14 mouse cellular contexts compared by ENCODE assay signal in the genomic region with DNA sequence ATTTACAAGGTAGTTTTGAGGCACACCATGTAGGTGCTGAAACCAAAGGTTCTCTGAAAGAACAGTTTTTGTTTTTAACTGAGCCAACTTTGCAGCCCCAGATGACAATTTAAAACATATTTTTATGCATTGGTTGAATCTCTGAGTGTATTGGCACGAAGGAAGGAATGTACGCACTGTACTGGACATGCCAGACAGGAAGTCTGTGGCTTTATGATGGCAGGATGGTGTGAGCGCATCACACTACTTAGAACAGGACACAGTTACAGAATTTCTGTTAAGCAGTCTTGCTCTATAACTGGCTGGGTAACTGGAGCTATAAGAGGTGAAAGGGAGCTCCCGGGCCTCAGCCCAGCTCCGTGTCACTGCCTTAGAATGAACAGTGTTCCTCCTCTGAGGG.
"Had no signal": no experiment of that assay in that cellular context is flagged by ENCODE, and none has a peak within 500 bp of the region (broad histone marks: within the 10 kb centered on the region; RNA-seq: fewer than 3 reads in every experiment).

No protein-coding gene starts in this region.

- DNase-seq: kidney, adult 9 months; kidney, postnatal 14 days; lung, adult 2 months; lung, postnatal 36 days; right cerebral cortex, postnatal 25 days; thymus, adult 18-20 months; thymus, postnatal 14 days had no signal

- H3K4me3 ChIP-seq: left cerebral cortex, adult 2 months; limb, embryonic 10.5 days; liver, embryonic 15.5 days; midbrain, embryonic 15.5 days had no signal

- ATAC-seq: lung, postnatal 0 days; midbrain, embryonic 15.5 days had no signal

- H3K9ac ChIP-seq: liver, embryonic 15.5 days; midbrain, embryonic 15.5 days had no signal

- H3K36me3 ChIP-seq: midbrain, embryonic 15.5 days had no signal

- H3K9me3 ChIP-seq: limb, embryonic 10.5 days; liver, embryonic 15.5 days; midbrain, embryonic 15.5 days had no signal

- H3K27me3 ChIP-seq: liver, embryonic 15.5 days; midbrain, embryonic 15.5 days had no signal

- H3K4me2 ChIP-seq: liver, embryonic 11.5 days; liver, embryonic 15.5 days; midbrain, embryonic 11.5 days; midbrain, embryonic 15.5 days had no signal

- H3K27ac ChIP-seq: left cerebral cortex, adult 2 months; limb, embryonic 10.5 days; liver, embryonic 15.5 days; midbrain, embryonic 15.5 days had no signal
